Comparison of ENCODE assay signal across 10 mouse cellular contexts in genomic region chr2:93488911-93489587, GRCm38 (mm10). TPM values are rescaled to one million over a fixed set of nuclear protein-coding genes. Genes with fewer than 3 reads are reported as not detected.
DNase-seq lines count a peak whose midpoint lies in the region; ATAC-seq and TF ChIP-seq lines count a peak whose summit lies in the region.
"Had no signal": no experiment of that assay in that cellular context is flagged by ENCODE, and none has a peak within 500 bp of the region (broad histone marks: within the 10 kb centered on the region; RNA-seq: fewer than 3 reads in every experiment).

No protein-coding gene starts in this region.

- DNase-seq in hindbrain, embryonic 10.5 days (ENCODE audit: low spot score), result peak; percentile 61
- peak; percentile 32 for DNase-seq in lung, postnatal 0 days (ENCODE audit: low spot score)
- no peak for DNase-seq in lung, postnatal 25 days (ENCODE audit: low spot score)
- peak; percentile 44 for DNase-seq in retina, postnatal 1 day
- DNase-seq in adrenal gland, postnatal 4 days (ENCODE audit: low spot score in 2 of 2), result no peak
- no peak for DNase-seq in adrenal gland, adult 2 months
- DNase-seq: spleen, adult 18-20 months had no signal

- 31% methylated on average over 19 of the region's 19 CpGs for WGBS in hindbrain, embryonic 10.5 days
- 25% methylated on average over 19 of the region's 19 CpGs for WGBS in hindbrain, embryonic 13.5 days
- WGBS in lung, postnatal 0 days, result 26% methylated on average over 19 of the region's 19 CpGs
- 26% methylated on average over 19 of the region's 19 CpGs for WGBS in hindbrain, embryonic 15.5 days

- H3K36me3 ChIP-seq in hindbrain, embryonic 10.5 days, result no peaks in the 10 kb centered on the region
- H3K36me3 ChIP-seq in hindbrain, embryonic 13.5 days, result no peaks in the 10 kb centered on the region
- H3K36me3 ChIP-seq in lung, postnatal 0 days (ENCODE audit: insufficient read depth, low read length), result no peaks in the 10 kb centered on the region
- no peaks in the 10 kb centered on the region for H3K36me3 ChIP-seq in hindbrain, embryonic 15.5 days
- H3K36me3 ChIP-seq: embryonic facial prominence, embryonic 15.5 days had no signal

- no peak overlapping the region for H3K27ac ChIP-seq in hindbrain, embryonic 10.5 days
- H3K27ac ChIP-seq in hindbrain, embryonic 13.5 days, result no peak overlapping the region
- no peak overlapping the region for H3K27ac ChIP-seq in lung, postnatal 0 days (ENCODE audit: low read length)
- no peak overlapping the region for H3K27ac ChIP-seq in hindbrain, embryonic 15.5 days (replicated peaks)
- H3K27ac ChIP-seq: embryonic facial prominence, embryonic 15.5 days had no signal

- no peaks in the 10 kb centered on the region for H3K9me3 ChIP-seq in hindbrain, embryonic 10.5 days
- H3K9me3 ChIP-seq in hindbrain, embryonic 13.5 days, result no peaks in the 10 kb centered on the region
- no peaks in the 10 kb centered on the region for H3K9me3 ChIP-seq in lung, postnatal 0 days (ENCODE audit: low read length)
- H3K9me3 ChIP-seq in hindbrain, embryonic 15.5 days, result no peaks in the 10 kb centered on the region
- H3K9me3 ChIP-seq: embryonic facial prominence, embryonic 15.5 days had no signal

- no peak overlapping the region for H3K4me2 ChIP-seq in hindbrain, embryonic 13.5 days
- H3K4me2 ChIP-seq in lung, postnatal 0 days (replicated peaks; ENCODE audit: low read depth, low read length), result no peak overlapping the region
- no peak overlapping the region for H3K4me2 ChIP-seq in hindbrain, embryonic 15.5 days
- H3K4me2 ChIP-seq: embryonic facial prominence, embryonic 15.5 days had no signal

- H3K27me3 ChIP-seq in hindbrain, embryonic 10.5 days (ENCODE audit: insufficient read depth, poor library complexity, severe bottlenecking), result peaks cover 23% of the 10 kb centered on the region
- H3K27me3 ChIP-seq in hindbrain, embryonic 13.5 days, result 0 out of 2 replicates have a peak, but pooled peaks cover 6% of the 10 kb centered on the region
- no peaks in the 10 kb centered on the region for H3K27me3 ChIP-seq in lung, postnatal 0 days (replicated peaks; ENCODE audit: insufficient read depth, low read length)
- H3K27me3 ChIP-seq in hindbrain, embryonic 15.5 days, result no peaks in the 10 kb centered on the region
- H3K27me3 ChIP-seq: embryonic facial prominence, embryonic 15.5 days had no signal

- peak; percentile 42; the same call in 1 of the 2 replicates for TF ChIP-seq CTCF in lung, postnatal 0 days (IDR thresholded peaks at IDR 0.05)

- TF ChIP-seq EP300 in lung, postnatal 0 days (IDR thresholded peaks at IDR 0.05), result no peak

- H3K9ac ChIP-seq in hindbrain, embryonic 13.5 days, result no peak overlapping the region
- H3K9ac ChIP-seq in lung, postnatal 0 days (replicated peaks; ENCODE audit: low read depth), result no peak overlapping the region
- H3K9ac ChIP-seq in hindbrain, embryonic 15.5 days, result no peak overlapping the region
- H3K9ac ChIP-seq: embryonic facial prominence, embryonic 15.5 days had no signal

- no peak overlapping the region for H3K4me3 ChIP-seq in hindbrain, embryonic 10.5 days
- H3K4me3 ChIP-seq in hindbrain, embryonic 13.5 days, result no peak overlapping the region
- H3K4me3 ChIP-seq in lung, postnatal 0 days (ENCODE audit: low read depth, low read length), result no peak overlapping the region
- H3K4me3 ChIP-seq in hindbrain, embryonic 15.5 days, result no peak overlapping the region
- H3K4me3 ChIP-seq: embryonic facial prominence, embryonic 15.5 days had no signal

- no peak for ATAC-seq in hindbrain, embryonic 13.5 days (ENCODE audit: low FRiP score)
- peak; percentile 37 for ATAC-seq in lung, postnatal 0 days
- peak; percentile 38; the same call in 1 of the 2 replicates for ATAC-seq in hindbrain, embryonic 15.5 days (ENCODE audit: low FRiP score, low read depth)

- H3K4me1 ChIP-seq in hindbrain, embryonic 10.5 days (replicated peaks), result peaks cover 15% of the 10 kb centered on the region
- peaks cover 18% of the 10 kb centered on the region for H3K4me1 ChIP-seq in hindbrain, embryonic 13.5 days (replicated peaks)
- H3K4me1 ChIP-seq in lung, postnatal 0 days (ENCODE audit: insufficient read depth, low read depth, low read length), result no peaks in the 10 kb centered on the region
- H3K4me1 ChIP-seq in hindbrain, embryonic 15.5 days (replicated peaks), result peaks cover 10% of the 10 kb centered on the region; the same call in 1 of the 2 replicates

RNA-seq across cellular contexts. Expression of gene Cd82, which starts 26.1 kb away (rescaled TPM):
- polyA plus RNA-seq in hindbrain, embryonic 10.5 days (2016; fragmentation: Nextera tagmentation; extraction: Ambion mirVana), result 6.2 and 10.3 TPM in 2 replicates
- 19.8 and 23.7 TPM in 2 replicates for polyA plus RNA-seq in hindbrain, embryonic 13.5 days (2015; fragmentation: Nextera tagmentation; extraction: Ambion mirVana)
- polyA plus RNA-seq in lung, postnatal 0 days (2015; fragmentation: Nextera tagmentation; extraction: Ambion mirVana), result 94.1 and 106 TPM in 2 replicates
- 24.5 and 25.5 TPM in 2 replicates for polyA plus RNA-seq in hindbrain, embryonic 15.5 days (2015; fragmentation: Nextera tagmentation; extraction: Ambion mirVana)
- 10 to 100 TPM; 68.7 to 73.7 TPM for total RNA-seq in adrenal gland, postnatal 4 days (2021)
- 10 to 100 TPM; 58.9 to 83.2 TPM for total RNA-seq in adrenal gland, adult 2 months (2021)
- 125 and 137 TPM in 2 replicates for polyA plus RNA-seq in adrenal gland, adult 2 months (2012; rRNA removed)

Comparison
In these comparisons a context has a peak if more than half of its experiments do, and no peak if none do; other contexts are left out.
1. DNase-seq: peak in hindbrain, embryonic 10.5 days (single experiment), lung, postnatal 0 days (single experiment) and retina, postnatal 1 day (single experiment); none in lung, postnatal 25 days (single experiment), adrenal gland, postnatal 4 days (0 of 2) and adrenal gland, adult 2 months (single experiment).